Mouse (Mus musculus) lung, embryonic 15.5 days (tissue): Measurements from ENCODE around the gene Ccdc96. TPM values are rescaled to one million over a fixed set of nuclear protein-coding genes. Genes with fewer than 3 reads are reported as not detected.
A peak's percentile ranks its signal among the peaks of the same experiment; 100 is the strongest.

Experiments
- ATAC-seq: fragments of 200-750 bp; cut with Nextera tagmentation; 2 replicates; pipeline ENCODE4 v1.8.0; 2017; ENCODE audit warnings: moderate number of reproducible peaks, borderline replicate concordance; ENCODE audit not compliant: low FRiP score, low TSS enrichment; ENCODE audit errors: extremely low read depth
- H3K27ac ChIP-seq: fragments of 300-500 bp; sonication (generic); 2 replicates; pipeline ENCODE4 v1.5.1; 2015; ENCODE audit warnings: moderate library complexity, mild to moderate bottlenecking, inconsistent platforms
- H3K27me3 ChIP-seq: fragments of 300-500 bp; sonication (generic); 2 replicates; pipeline ENCODE4 v1.6.1; 2015; ENCODE audit warnings: inconsistent platforms
- H3K36me3 ChIP-seq: fragments of 300-500 bp; sonication (generic); 2 replicates; pipeline ENCODE4 v1.6.1; 2015; ENCODE audit warnings: inconsistent platforms
- H3K4me1 ChIP-seq: fragments of 300-500 bp; sonication (generic); 2 replicates; pipeline ENCODE4 v1.6.1; 2015; ENCODE audit warnings: inconsistent platforms
- H3K4me2 ChIP-seq: fragments of 300-500 bp; sonication (generic); 2 replicates; pipeline ENCODE4 v1.6.1; 2015; ENCODE audit warnings: inconsistent platforms, mild to moderate bottlenecking, moderate library complexity
- H3K4me3 ChIP-seq: fragments of 300-500 bp; sonication (generic); 2 replicates; pipeline ENCODE4 v1.5.1; 2015; ENCODE audit warnings: mild to moderate bottlenecking, inconsistent platforms
- H3K9ac ChIP-seq: fragments of 300-500 bp; sonication (generic); 2 replicates; pipeline ENCODE4 v1.6.1; 2015; ENCODE audit warnings: inconsistent platforms
- H3K9me3 ChIP-seq: fragments of 300-500 bp; sonication (generic); 2 replicates; pipeline ENCODE4 v1.6.1; 2016; ENCODE audit warnings: inconsistent platforms
- WGBS: fragments of 180-500 bp; shearing (Covaris S2); methylation state at CpG from one replicate; pipeline ENCODE4 v1.1.7; 2015; 5-methylcytosine and 5-hydroxymethylcytosine counted together
- polyA plus RNA-seq: library from polyadenylated mRNA; unstranded; fragments of >200 nt; fragmentation: Nextera tagmentation; extraction: Ambion mirVana; gene quantifications from 2 replicates; pipeline ENCODE4 v1.2.1, GENCODE M21; 2015

Ccdc96 gene
- polyA plus RNA-seq: 0.79 and 1.2 TPM in 2 replicates

- H3K4me1 ChIP-seq: peaks cover 28% of the 10 kb centered on the region
- peak within 1 kb of the TSS; percentile 94 for H3K4me3 ChIP-seq
- peak within 1 kb of the TSS; percentile 71 for H3K27ac ChIP-seq
- H3K27me3 ChIP-seq: peaks cover 18% of the 10 kb centered on the region
- ATAC-seq: peak; percentile 99
- H3K36me3 ChIP-seq: no peaks in the 10 kb centered on the region
- under 1% methylated on average over 80 of the region's 97 CpGs for WGBS
- H3K4me2 ChIP-seq: peak within 1 kb of the TSS; percentile 99
- H3K9me3 ChIP-seq: no peaks in the 10 kb centered on the region
- peak within 1 kb of the TSS; percentile 95 for H3K9ac ChIP-seq
Observed at GRCm38 (mm10) chr5:36484171-36484990, at the start of gene Ccdc96, which contains the start of gene Tada2b. Ccdc96 (plus strand) TSS chr5:36484588. Tada2b (minus strand) TSS chr5:36484285.

DNA sequence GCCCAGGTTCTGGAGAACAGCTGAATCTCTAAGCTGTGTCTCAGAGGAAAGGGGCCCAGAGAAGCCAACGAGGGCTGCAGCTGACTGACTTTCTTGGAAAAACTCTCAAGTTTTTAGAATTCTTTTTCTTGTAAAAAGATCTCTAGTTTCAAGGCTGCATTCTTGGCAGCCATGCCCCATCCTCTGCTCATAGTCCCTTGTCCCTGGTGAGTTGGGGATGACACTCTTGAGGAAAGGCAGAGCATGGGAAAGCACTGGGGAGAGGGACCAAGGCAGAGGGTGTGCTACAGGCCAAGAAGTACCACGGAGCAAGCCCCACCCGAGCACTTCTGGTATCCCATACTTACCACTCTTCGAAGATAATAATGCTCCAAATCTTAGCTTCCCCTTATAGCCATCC lies 47.5 kb upstream of the Ccdc96 start:
- no peak for ATAC-seq
- no peaks in the 10 kb centered on the region for H3K9me3 ChIP-seq
- WGBS: 70% methylated on average over 4 of the region's 4 CpGs

GRCm38 (mm10) chr5:36440741-36441140 lies 43.6 kb upstream of the Ccdc96 start:
- no peak for ATAC-seq
- WGBS: 61% methylated on average over 3 of the region's 3 CpGs
- H3K36me3 ChIP-seq: no peaks in the 10 kb centered on the region
- no peak overlapping the region for H3K4me2 ChIP-seq
- H3K9ac ChIP-seq: no peak overlapping the region
- peaks cover 14% of the 10 kb centered on the region; the same call in 1 of the 2 replicates for H3K27me3 ChIP-seq
- no peaks in the 10 kb centered on the region for H3K9me3 ChIP-seq
- no peak overlapping the region for H3K4me3 ChIP-seq
- no peak overlapping the region for H3K27ac ChIP-seq
- no peaks in the 10 kb centered on the region for H3K4me1 ChIP-seq

More for the DNA sequence above, 47.5 kb upstream of the Ccdc96 start:
- no peaks in the 10 kb centered on the region for H3K4me1 ChIP-seq
- H3K27me3 ChIP-seq: no peaks in the 10 kb centered on the region
- no peaks in the 10 kb centered on the region for H3K36me3 ChIP-seq
- H3K9ac ChIP-seq: no peak overlapping the region
- no peak overlapping the region for H3K4me3 ChIP-seq
- no peak overlapping the region for H3K27ac ChIP-seq
- H3K4me2 ChIP-seq: no peak overlapping the region

DNA sequence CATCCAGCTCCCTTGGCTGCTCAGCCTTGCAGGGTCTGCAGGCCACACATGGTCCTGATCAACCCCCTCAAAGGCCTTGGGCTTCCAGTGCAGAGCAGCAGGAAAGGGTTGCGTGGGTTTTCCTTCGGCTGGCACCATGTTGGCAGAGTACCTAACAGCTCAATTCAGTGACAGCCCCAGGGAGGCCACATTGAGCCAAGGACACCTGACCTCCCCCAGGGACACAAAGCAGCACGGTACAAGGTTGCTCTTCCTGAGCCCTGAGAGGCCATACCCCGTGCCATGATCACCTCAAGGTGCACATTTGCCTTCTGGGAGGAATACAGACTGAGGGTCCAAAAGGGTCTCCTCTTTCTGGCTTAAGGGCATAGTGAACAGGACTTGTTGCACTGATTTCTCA lies 39.8 kb upstream of the Ccdc96 start:
- Histone ChIP-seq H3K9ac (no peak overlapping the region), H3K27ac (no peak overlapping the region), H3K4me1 (no peaks in the 10 kb centered on the region), H3K4me2 (no peak overlapping the region), H3K9me3 (no peaks in the 10 kb centered on the region), H3K4me3 (no peak overlapping the region), H3K27me3 (peaks cover 14% of the 10 kb centered on the region; the same call in 1 of the 2 replicates), H3K36me3 (no peaks in the 10 kb centered on the region)
- WGBS: 38% methylated on average over 4 of the region's 4 CpGs
- ATAC-seq: no peak

- Histone ChIP-seq H3K36me3 (no peaks in the 10 kb centered on the region), H3K9ac (no peak overlapping the region), H3K4me3 (no peak overlapping the region), H3K9me3 (no peaks in the 10 kb centered on the region), H3K27me3 (peaks cover 14% of the 10 kb centered on the region; the same call in 1 of the 2 replicates), H3K4me2 (no peak overlapping the region), H3K4me1 (no peaks in the 10 kb centered on the region), H3K27ac (no peak overlapping the region)
- ATAC-seq: no peak
- WGBS: 28% methylated on average over 8 of the region's 8 CpGs
Observed at GRCm38 (mm10) chr5:36445028-36445427, 39.4 kb upstream of the Ccdc96 start.

DNA sequence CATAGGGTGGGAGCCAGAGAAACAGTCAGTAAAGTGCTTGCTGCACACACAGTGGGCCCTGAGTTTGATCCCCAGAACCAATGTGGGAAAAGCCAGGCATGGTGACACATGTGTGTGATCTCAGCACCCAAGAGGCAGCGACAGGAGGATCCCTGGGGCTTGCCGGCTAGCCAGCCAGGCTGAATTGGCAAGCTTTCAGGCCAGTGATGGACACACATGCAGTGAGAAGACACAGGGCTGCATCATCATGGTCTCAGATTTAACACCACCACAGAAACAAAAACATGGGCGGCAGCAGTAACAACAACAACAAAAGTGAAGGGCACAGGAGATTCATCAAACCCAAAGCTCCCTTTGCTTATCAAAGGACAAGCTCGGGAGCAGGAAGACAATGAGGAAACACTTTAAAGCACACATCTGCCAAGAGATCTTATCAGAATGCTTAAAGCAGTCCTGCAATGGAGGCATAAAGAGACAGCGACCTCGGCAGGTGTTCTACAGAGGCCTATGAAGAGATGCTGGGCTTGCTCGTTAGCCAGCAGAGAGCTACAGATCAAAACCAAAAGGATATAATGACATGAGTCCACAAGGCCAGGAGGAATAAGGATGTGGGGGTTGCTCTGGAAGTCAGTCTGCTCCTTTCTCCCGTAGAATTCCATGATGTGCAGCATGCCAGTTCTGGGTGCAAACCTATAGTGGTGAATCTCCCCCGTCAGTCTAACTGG lies 38.1 kb upstream of the Ccdc96 start:
- Histone ChIP-seq H3K27ac (no peak overlapping the region), H3K9ac (no peak overlapping the region), H3K4me3 (no peak overlapping the region), H3K36me3 (no peaks in the 10 kb centered on the region), H3K4me2 (no peak overlapping the region), H3K4me1 (no peaks in the 10 kb centered on the region; the same call in 1 of the 2 replicates), H3K9me3 (no peaks in the 10 kb centered on the region), H3K27me3 (peaks cover 14% of the 10 kb centered on the region; the same call in 1 of the 2 replicates)
- no peak for ATAC-seq
- 28% methylated on average over 9 of the region's 9 CpGs for WGBS

- H3K9ac ChIP-seq: no peak overlapping the region
- no peaks in the 10 kb centered on the region for H3K36me3 ChIP-seq
- H3K27ac ChIP-seq: no peak overlapping the region
- peaks cover 14% of the 10 kb centered on the region; the same call in 1 of the 2 replicates for H3K27me3 ChIP-seq
- H3K4me2 ChIP-seq: no peak overlapping the region
- H3K4me1 ChIP-seq: no peaks in the 10 kb centered on the region; the same call in 1 of the 2 replicates
- H3K9me3 ChIP-seq: no peaks in the 10 kb centered on the region
- H3K4me3 ChIP-seq: no peak overlapping the region
- 87% methylated on average over 12 of the region's 12 CpGs for WGBS
- no peak for ATAC-seq
Observed at GRCm38 (mm10) chr5:36447872-36448271, 36.5 kb upstream of the Ccdc96 start.

GRCm38 (mm10) chr5:36449710-36450358 lies 34.6 kb upstream of the Ccdc96 start:
- Histone ChIP-seq H3K27me3 (peaks cover 6% of the 10 kb centered on the region; the same call in 1 of the 2 replicates), H3K4me2 (no peak overlapping the region), H3K9me3 (no peaks in the 10 kb centered on the region), H3K4me1 (no peaks in the 10 kb centered on the region; the same call in 1 of the 2 replicates), H3K9ac (no peak overlapping the region), H3K27ac (no peak overlapping the region), H3K4me3 (no peak overlapping the region), H3K36me3 (no peaks in the 10 kb centered on the region)
- no peak for ATAC-seq
- WGBS: 48% methylated on average over 6 of the region's 6 CpGs

GRCm38 (mm10) chr5:36451119-36451518 lies 33.3 kb upstream of the Ccdc96 start:
- 0 out of 2 replicates have a peak, but pooled peaks have one; percentile 19 for ATAC-seq
- Histone ChIP-seq H3K9me3 (no peaks in the 10 kb centered on the region), H3K4me1 (no peaks in the 10 kb centered on the region; the same call in 1 of the 2 replicates), H3K4me3 (no peak overlapping the region), H3K27ac (no peak overlapping the region), H3K27me3 (no peaks in the 10 kb centered on the region; the same call in 1 of the 2 replicates), H3K36me3 (no peaks in the 10 kb centered on the region), H3K4me2 (no peak overlapping the region), H3K9ac (no peak overlapping the region)
- 26% methylated on average over 6 of the region's 10 CpGs for WGBS

DNA sequence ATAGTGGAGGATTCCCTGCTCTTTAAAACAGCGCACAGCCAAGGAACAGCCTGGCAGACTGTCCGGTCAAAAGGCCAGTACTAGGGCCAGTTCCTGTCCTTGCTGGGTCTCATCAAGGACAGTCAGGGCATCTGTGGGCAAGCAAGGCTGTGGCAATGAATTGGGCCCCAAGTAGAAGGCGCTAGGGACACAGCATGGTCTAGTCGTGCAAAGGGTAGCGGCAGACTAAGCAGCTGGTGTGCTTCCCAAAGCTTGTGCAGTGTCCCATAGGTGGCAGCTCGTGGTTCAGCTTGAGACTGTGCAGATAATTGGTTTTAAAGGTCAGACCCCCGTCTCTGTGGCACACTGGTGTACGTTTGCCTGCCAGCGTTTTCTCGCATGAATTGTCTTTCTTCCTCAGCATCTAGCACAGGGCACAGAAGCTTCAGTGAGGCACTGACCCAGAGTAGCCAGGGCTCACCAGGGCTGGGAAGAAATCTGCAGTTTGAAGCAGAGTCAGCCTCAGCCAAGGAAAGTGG lies 32.5 kb upstream of the Ccdc96 start:
- WGBS: 79% methylated on average over 10 of the region's 10 CpGs
- Histone ChIP-seq H3K9me3 (no peaks in the 10 kb centered on the region), H3K36me3 (no peaks in the 10 kb centered on the region), H3K4me3 (no peak overlapping the region), H3K4me2 (no peak overlapping the region), H3K4me1 (no peaks in the 10 kb centered on the region; the same call in 1 of the 2 replicates), H3K27me3 (no peaks in the 10 kb centered on the region; the same call in 1 of the 2 replicates), H3K9ac (no peak overlapping the region), H3K27ac (no peak overlapping the region)
- no peak for ATAC-seq

DNA sequence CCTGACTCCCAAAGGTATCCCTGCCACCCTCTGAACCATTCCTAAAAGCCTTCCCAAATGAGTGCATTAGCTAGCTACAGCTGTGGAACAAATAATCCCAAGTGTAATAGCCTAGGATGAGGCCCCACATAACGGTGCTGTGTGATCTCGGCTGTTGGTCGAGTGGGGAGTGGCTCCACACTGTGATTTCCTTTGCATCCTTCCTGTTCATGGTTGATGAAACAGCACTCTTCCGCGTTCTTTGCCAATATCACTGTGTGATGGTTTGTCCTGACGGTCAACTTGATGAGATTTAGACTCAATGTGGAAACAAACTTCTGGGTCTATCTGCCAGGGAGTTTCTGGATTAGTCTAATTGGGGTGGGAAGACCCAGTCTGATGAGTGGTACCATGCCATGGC lies 31.6 kb upstream of the Ccdc96 start:
- H3K4me2 ChIP-seq: no peak overlapping the region
- 75% methylated on average over 6 of the region's 6 CpGs for WGBS
- no peaks in the 10 kb centered on the region for H3K9me3 ChIP-seq
- H3K27ac ChIP-seq: no peak overlapping the region
- no peak for ATAC-seq
- H3K4me1 ChIP-seq: no peaks in the 10 kb centered on the region; the same call in 1 of the 2 replicates
- H3K9ac ChIP-seq: no peak overlapping the region
- no peak overlapping the region for H3K4me3 ChIP-seq
- no peaks in the 10 kb centered on the region for H3K36me3 ChIP-seq
- no peaks in the 10 kb centered on the region; the same call in 1 of the 2 replicates for H3K27me3 ChIP-seq
